Mouse (Mus musculus): ENCODE results near the gene Hibadh.

Hibadh gene

DNA sequence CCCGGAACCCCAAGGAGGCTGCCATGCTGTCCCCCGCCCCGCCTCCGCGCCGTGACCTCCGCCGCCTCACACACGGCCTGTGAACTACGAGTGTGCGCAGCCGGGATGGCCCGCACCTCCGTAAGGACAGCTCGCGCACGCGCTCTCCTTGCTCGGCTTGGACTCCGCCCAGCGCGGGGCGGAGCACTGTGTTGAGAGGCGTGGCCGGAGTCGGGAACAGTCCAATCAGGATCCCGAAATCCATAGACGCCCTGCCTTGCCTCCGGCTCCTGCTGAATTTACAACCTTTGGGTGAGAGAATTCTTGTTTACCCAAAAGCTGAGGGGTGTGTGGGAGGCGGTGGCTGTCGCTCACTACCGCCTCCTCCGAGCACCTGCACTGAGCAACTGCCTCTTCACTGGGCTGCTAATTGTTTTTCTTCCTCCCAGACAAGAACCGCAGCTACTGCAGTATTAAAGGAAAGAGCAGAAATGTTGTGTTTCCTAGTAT is at the start of gene Hibadh:
Gene Hibadh, minus strand, starts transcription at position 166 of the 489 bp plus-strand sequence.
- under 1% methylated on average over 34 of the region's 34 CpGs for WGBS

GRCm38 (mm10) chr6:52686901-52687500 is 46.8 kb upstream of the Hibadh start:
- 67% methylated on average over 5 of the region's 5 CpGs for WGBS

DNA sequence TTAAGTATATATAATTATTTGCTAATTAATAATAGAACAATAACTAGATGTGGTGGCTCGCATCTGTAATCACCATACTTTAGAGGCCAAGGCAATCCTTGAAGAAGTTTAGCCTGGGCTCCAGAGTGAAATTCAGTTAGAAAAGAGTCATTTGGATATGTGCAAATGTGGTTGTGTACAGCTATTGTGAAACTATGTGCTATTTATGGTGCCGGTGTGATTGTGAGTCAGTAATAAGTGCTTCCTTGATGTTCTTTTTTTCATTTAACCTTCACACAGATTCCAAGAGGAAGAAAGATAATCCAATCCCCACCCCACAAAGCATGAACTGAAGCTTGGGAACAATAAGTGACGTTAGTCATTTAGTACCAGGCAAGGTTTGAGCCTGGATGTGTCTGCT is 42.4 kb upstream of the Hibadh start:
- WGBS = 94% methylated on average over 3 of the region's 3 CpGs

GRCm38 (mm10) chr6:52681847-52682485 is 41.8 kb upstream of the Hibadh start:
- 85% methylated on average over 6 of the region's 6 CpGs for WGBS

GRCm38 (mm10) chr6:52680458-52681032 is 40.4 kb upstream of the Hibadh start:
- WGBS = 50% methylated on average over 8 of the region's 8 CpGs

- 69% methylated on average over 9 of the region's 9 CpGs for WGBS
Measured at GRCm38 (mm10) chr6:52679565-52679964, 39.4 kb upstream of the Hibadh start.

DNA sequence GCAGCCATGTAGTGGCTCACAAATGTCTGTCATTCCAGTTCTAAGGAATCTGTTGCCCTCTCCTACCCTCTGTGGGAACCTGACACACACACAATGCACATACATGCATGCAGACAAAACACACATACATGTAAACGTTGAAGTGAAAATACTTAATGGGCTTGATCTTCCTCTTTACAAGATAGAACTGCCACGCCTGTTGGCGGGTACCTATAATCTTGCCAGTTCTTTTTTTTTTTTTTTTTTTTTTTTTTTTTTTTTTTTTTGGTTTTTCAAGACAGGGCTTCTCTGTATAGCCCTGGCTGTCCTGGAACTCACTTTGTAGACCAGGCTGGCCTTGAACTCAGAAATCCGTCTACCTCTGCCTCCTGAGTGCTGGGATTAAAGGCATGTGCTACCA is 37.3 kb upstream of the Hibadh start:
- 90% methylated on average over 4 of the region's 4 CpGs for WGBS

DNA sequence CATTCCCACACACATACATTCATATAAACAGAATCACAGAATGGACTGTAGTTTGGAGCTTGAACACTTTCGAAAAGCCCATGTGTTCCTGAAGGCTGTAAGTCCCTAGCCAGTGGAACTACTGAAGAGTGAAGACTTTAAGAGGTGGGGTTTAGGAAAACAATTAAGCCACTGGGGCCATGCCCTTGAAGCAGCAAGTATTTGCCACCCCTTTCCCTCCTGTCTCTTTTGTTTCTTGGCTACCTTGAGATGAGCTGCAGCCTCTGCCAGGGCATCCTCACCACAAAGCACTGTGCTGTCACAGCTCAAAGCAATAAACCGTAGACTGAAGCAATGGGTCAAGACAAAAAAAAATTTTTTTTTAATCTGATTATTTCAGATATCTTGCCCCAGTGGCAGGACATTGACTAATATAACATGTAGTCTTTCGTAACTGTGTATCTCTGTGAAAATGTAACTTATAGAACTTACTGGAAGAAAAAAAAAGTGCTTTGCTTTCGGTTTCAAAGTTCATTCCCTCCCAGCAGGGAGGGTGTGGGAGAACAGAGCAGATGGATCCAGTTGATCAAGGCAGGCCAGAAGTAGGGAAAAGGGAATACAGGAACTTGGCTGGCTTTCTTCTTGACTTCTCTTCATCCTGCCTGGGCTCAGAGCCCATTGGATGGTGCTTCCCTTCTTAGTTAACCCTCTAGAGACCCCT is 35.2 kb upstream of the Hibadh start:
- WGBS = 70% methylated on average over 4 of the region's 4 CpGs

- 42% methylated on average over 12 of the region's 12 CpGs for WGBS
Measured at GRCm38 (mm10) chr6:52674541-52674940, 34.4 kb upstream of the Hibadh start.

- WGBS = 60% methylated on average over 7 of the region's 7 CpGs
Measured at GRCm38 (mm10) chr6:52673706-52674105, 33.5 kb upstream of the Hibadh start.

- 77% methylated on average over 2 of the region's 2 CpGs for WGBS
Measured at GRCm38 (mm10) chr6:52672539-52672938, 32.4 kb upstream of the Hibadh start.

DNA sequence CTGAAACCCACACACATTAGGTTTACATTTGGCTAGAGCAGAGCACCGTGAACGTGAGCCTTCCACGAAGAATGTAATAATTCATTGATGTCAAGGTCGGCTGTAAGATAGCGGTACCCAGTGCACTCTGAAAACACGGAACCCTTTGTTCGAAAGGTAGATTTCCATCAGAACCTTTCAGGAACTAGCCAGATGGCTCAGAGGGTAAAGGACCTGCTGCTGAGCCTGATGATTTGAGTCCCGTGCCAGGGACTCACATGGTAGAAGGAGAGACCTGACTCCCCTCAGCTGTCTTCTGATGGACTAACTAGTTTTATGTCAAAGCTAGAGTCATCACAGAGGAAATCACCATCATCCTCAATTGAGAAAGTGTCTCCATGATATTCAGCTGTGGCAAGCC is 31.6 kb upstream of the Hibadh start:
- WGBS = 88% methylated on average over 8 of the region's 8 CpGs

GRCm38 (mm10) chr6:52669878-52670277 is 29.7 kb upstream of the Hibadh start:
- WGBS = 33% methylated on average over 2 of the region's 2 CpGs

- 80% methylated on average over 3 of the region's 3 CpGs for WGBS
Measured at GRCm38 (mm10) chr6:52667641-52668040, 27.5 kb upstream of the Hibadh start.

DNA sequence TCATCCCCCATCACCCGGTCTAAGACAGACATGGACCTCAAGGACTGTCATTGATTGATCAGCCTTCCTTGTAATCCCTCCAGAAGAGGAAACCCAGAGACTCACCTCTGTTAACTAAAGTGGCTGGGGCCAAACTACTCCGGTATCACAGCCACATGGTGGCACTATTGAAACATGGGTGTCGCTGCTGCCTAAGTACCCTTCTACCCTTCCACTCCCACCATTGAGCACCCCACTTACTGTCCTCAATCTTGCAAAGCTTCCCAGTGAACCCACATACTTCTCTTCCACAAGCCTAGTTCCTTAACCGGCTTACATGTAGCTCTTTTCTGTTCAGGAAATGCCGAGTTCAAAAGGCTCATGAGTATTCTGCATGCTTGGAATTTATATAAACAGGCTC is 22.8 kb upstream of the Hibadh start:
- WGBS = 54% methylated on average over 5 of the region's 5 CpGs

DNA sequence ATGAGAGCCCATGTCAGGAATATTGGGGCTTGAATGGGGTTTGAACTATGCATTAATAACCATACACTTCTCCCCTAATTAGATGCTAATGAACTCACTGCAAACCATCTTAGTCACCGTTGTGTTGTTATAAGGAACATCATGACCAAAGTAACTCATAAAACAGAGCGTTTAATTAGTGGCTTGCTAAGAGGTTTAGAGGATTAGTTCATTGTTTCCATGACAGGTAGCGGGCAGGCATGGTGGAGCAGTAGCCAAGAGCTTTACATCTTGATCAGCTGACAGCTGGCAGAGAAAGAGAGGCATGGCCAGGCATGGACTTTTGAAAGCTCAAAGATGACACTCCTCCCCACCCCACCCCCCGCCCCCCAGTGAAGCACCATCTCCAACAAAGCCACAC is 15.1 kb upstream of the Hibadh start:
- WGBS = 62% methylated on average over 4 of the region's 4 CpGs

GRCm38 (mm10) chr6:52648806-52649205 is 8.6 kb upstream of the Hibadh start:
- WGBS = 86% methylated on average over 11 of the region's 11 CpGs

DNA sequence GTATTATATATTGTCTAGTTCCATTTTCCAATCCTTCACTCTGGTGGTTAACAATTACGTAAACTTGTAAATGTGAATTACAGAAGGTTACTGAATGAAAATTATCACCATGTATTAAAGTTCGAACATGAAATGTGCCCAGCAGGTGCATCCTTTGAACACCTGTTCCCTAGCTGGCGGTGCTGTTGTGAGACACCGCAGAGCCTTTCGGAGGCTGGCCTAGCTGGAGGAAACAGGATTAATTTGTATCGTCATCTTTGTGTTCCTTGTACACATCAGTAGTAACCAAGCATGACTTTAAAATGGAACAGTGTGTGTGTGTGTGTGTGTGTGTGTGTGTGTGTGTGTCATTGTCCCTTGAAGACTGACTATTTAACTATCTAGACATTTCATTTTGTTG is 7.8 kb upstream of the Hibadh start:
- WGBS = 97% methylated on average over 6 of the region's 6 CpGs

- 56% methylated on average over 5 of the region's 5 CpGs for WGBS
Measured at GRCm38 (mm10) chr6:52645926-52646325, 5.7 kb upstream of the Hibadh start.

- WGBS = 66% methylated on average over 7 of the region's 7 CpGs
Measured at GRCm38 (mm10) chr6:52642152-52642551, 2.0 kb upstream of the Hibadh start.

DNA sequence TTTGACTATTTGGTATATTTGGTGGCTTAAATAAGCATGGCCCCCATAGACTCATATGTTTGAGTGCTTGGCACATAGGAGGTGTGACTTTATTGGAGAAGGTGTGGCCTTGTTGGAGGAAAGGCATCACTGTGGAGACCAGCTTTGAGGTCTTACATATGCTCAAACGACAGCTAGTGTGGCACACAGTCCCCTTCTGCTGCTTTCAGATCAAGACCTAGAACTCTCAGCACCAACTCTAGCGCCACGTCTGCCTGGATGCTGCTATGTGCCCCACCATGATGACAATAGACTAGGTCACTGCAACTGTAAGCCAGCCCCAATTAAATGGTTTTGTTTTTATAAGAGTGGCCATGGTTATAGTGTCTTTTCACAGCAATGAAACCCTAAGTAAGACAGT is 887 bp upstream of the Hibadh start:
- WGBS = 78% methylated on average over 3 of the region's 3 CpGs

- 1% methylated on average over 28 of the region's 28 CpGs for WGBS
Measured at GRCm38 (mm10) chr6:52639546-52640223, 504 bp downstream of the Hibadh start.
